Mouse (Mus musculus) neural tube, embryonic 12.5 days (tissue): ENCODE measurements around the gene Amdhd2. TPM values are rescaled to one million over a fixed set of nuclear protein-coding genes. Genes with fewer than 3 reads are reported as not detected.
"Not testable (repeated sequence)": the region's sequence is repeated elsewhere in the genome, so short reads cannot be mapped to it uniquely, and the experiment has no call there.

ENCODE experiments used
- ATAC-seq: fragments of 200-750 bp; cut with Nextera tagmentation; 2 replicates; pipeline ENCODE4 v1.8.0; 2017; ENCODE audit warnings: low read depth, mild to moderate bottlenecking, moderate TSS enrichment, moderate library complexity; ENCODE audit not compliant: low FRiP score
- H3K27ac ChIP-seq: fragments of 300-500 bp; sonication (generic); 2 replicates; pipeline ENCODE4 v1.5.1; 2016
- H3K27me3 ChIP-seq: fragments of 300-500 bp; sonication (generic); replicated peaks from 2 replicates; pipeline ENCODE4 v1.6.1; 2016; ENCODE audit warnings: mild to moderate bottlenecking
- H3K36me3 ChIP-seq: fragments of 300-500 bp; sonication (generic); 2 replicates; pipeline ENCODE4 v1.6.1; 2016; ENCODE audit warnings: mild to moderate bottlenecking
- H3K4me1 ChIP-seq: fragments of 300-500 bp; sonication (generic); 2 replicates; pipeline ENCODE4 v1.6.1; 2016
- H3K4me2 ChIP-seq: fragments of 300-500 bp; sonication (generic); replicated peaks from 2 replicates; pipeline ENCODE4 v1.6.1; 2016; ENCODE audit warnings: mild to moderate bottlenecking
- H3K4me3 ChIP-seq: fragments of 300-500 bp; sonication (generic); 2 replicates; pipeline ENCODE4 v1.5.1; 2016
- H3K9ac ChIP-seq: fragments of 300-500 bp; sonication (generic); 2 replicates; pipeline ENCODE4 v1.6.1; 2016; ENCODE audit warnings: mild to moderate bottlenecking
- H3K9me3 ChIP-seq: fragments of 300-500 bp; sonication (generic); 2 replicates; pipeline ENCODE4 v1.6.1; 2016; ENCODE audit warnings: mild to moderate bottlenecking
- WGBS: fragments of 180-500 bp; shearing (Covaris S2); methylation state at CpG from one replicate; pipeline ENCODE4 v1.1.7; 2016; 5-methylcytosine and 5-hydroxymethylcytosine counted together
- polyA plus RNA-seq: library from polyadenylated mRNA; unstranded; fragments of >200 nt; fragmentation: Nextera tagmentation; extraction: Ambion mirVana; gene quantifications from 2 replicates; pipeline ENCODE4 v1.2.1, GENCODE M21; 2016

Gene Amdhd2
- polyA plus RNA-seq, 1 experiment from 2014 or later, result 36.0 TPM

DNA sequence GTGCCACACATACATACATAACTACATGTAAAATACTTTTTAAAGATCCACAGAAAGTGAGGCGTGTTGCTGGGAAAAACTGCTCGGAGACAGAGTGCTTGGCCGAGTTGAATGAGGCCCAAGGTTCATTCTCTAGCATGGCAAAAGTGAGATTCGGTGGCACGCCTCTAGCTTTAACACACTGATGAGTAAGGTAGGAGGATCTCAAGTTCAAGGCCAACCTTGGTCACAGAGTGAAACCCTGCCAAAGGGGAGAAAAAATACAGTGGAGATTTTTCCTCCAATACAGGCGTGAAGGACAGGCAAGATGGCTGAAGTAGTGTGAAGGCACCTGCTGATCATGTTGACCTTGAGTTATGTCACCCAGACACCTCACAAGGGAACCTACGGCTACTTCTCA, 14.1 kb downstream of the Amdhd2 start:
- Histone ChIP-seq H3K9me3 (no peaks in the 10 kb centered on the region), H3K27ac (no peak overlapping the region), H3K36me3 (no peaks in the 10 kb centered on the region), H3K4me1 (peaks cover 8% of the 10 kb centered on the region; the same call in 1 of the 2 replicates), H3K27me3 (no peaks in the 10 kb centered on the region), H3K9ac (no peak overlapping the region), H3K4me3 (no peak overlapping the region), H3K4me2 (no peak overlapping the region)
- 92% methylated on average over 7 of the region's 7 CpGs for WGBS
- no peak for ATAC-seq

DNA sequence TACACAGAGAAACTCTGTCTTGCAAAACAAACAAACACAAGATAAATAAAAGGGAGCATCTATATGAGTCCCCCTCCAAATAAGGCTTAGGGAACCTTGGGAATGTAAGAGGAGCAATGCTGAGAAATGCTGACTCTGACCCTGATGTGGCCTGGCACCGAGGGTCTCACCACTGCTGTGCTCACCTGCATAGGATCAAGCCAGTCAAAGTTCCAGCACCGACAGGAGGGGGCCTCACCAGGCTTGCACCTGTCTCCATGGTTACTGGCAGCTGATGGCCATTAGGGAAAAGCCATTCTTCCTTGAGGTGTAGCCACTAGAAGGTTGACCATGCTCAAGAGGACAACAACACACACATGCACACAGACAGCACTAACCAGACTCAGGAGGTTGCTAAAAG, 20.7 kb downstream of the Amdhd2 start:
- ATAC-seq, result no peak
- H3K4me2 ChIP-seq, result no peak overlapping the region
- H3K36me3 ChIP-seq, result no peaks in the 10 kb centered on the region
- H3K4me3 ChIP-seq, result no peak overlapping the region
- no peak overlapping the region for H3K9ac ChIP-seq
- H3K4me1 ChIP-seq, result peaks cover 16% of the 10 kb centered on the region
- no peaks in the 10 kb centered on the region for H3K9me3 ChIP-seq
- no peaks in the 10 kb centered on the region for H3K27me3 ChIP-seq
- 47% methylated on average over 2 of the region's 2 CpGs for WGBS
- H3K27ac ChIP-seq, result no peak overlapping the region

DNA sequence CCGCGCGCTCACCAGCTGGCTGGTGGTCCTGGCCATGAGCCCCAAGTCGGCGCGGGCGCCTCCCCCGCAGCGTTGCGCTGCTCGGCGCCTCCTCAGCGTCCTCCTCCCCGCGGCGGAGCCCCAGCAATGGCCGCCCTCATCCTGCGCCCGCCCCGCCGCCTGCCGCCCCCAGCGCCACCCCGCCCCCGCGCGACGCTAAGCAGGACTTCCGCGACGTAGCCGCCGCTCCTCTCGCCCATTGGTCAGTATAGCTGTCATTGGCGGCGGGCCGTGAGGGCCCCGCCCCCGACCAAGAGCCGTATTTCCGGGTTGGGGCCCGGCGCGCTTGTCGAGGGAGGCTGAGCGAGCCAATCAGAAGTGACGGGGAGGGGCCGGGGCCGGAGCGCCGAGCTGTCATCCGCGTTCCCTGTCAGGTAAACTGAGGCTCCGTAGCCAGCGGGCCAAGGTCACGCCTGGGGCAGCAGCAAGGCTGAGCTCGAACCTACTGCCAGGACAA, 22.1 kb downstream of the Amdhd2 start:
- H3K9me3 ChIP-seq, result no peaks in the 10 kb centered on the region
- ATAC-seq, result peak; percentile 99
- H3K9ac ChIP-seq, result peak overlapping the region; percentile 89
- no peaks in the 10 kb centered on the region for H3K36me3 ChIP-seq
- no peaks in the 10 kb centered on the region for H3K27me3 ChIP-seq
- peak overlapping the region; percentile 95 for H3K4me2 ChIP-seq
- H3K4me3 ChIP-seq, result peak overlapping the region; percentile 93
- H3K4me1 ChIP-seq, result peaks cover 16% of the 10 kb centered on the region
- under 1% methylated on average over 56 of the region's 57 CpGs for WGBS
- 0 out of 2 replicates have a peak overlapping the region, but pooled peaks have one; percentile 39 for H3K27ac ChIP-seq

DNA sequence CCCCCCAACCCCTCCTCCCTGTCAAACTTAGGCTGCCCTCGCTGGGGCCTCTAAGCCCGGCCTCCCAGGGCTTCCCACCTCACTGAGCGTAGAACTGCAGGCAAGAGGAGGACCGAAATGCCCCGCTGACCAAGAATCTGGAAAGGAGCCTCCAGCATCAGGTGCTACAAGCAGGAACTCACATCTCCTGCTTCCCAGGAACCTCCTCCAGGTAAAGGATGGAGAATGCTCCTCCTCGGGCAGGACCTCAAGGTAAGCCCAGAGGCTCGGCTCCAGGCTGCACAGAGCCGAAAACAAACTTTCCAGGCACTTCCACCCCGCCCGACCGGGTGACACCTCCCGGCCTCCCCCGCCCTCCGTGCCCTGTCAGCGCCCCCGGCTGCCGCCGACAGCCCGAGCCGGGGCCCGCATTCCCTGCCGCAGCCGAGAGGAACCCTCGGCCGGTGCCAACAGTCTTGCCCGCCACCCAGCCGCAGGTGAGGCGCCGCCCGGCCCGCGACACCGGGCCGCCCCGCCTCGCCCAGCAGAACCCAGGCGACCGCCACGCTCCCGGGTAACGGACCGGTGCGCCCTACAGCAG, 22.6 kb downstream of the Amdhd2 start:
- no peaks in the 10 kb centered on the region for H3K36me3 ChIP-seq
- H3K4me1 ChIP-seq, result peaks cover 16% of the 10 kb centered on the region
- peak overlapping the region; percentile 89 for H3K9ac ChIP-seq
- H3K9me3 ChIP-seq, result no peaks in the 10 kb centered on the region
- H3K27ac ChIP-seq, result 0 out of 2 replicates have a peak overlapping the region, but pooled peaks have one; percentile 39
- peak; percentile 43 for ATAC-seq
- WGBS, result 1% methylated on average over 31 of the region's 43 CpGs
- peak overlapping the region; percentile 95 for H3K4me2 ChIP-seq
- peak overlapping the region; percentile 93 for H3K4me3 ChIP-seq
- no peaks in the 10 kb centered on the region for H3K27me3 ChIP-seq

DNA sequence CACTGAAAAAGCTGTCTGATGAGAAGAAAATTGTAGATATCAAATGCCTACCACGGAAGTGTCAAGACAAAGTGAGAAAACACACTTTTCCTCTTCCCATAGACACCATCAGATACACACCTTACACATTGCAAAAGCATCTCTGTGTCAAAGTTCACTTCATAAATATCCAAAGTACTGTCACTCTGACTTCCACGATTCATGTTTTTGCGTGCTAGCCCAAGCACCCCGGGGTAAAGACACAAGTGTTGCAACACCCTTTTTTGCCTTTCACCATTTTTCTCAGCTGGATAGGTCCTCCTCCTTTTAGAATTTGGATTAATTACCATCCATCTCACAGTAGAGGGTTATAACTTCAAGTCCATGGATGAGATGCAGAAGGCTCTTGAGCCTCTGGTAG, 23.6 kb downstream of the Amdhd2 start:
- Histone ChIP-seq H3K36me3 (no peaks in the 10 kb centered on the region), H3K27me3 (no peaks in the 10 kb centered on the region), H3K4me2 (peak overlapping the region; percentile 95), H3K9me3 (no peaks in the 10 kb centered on the region), H3K9ac (peak overlapping the region; percentile 89; the same call in 1 of the 2 replicates), H3K4me3 (peak overlapping the region; percentile 93; the same call in 1 of the 2 replicates), H3K27ac (no peak overlapping the region), H3K4me1 (peaks cover 16% of the 10 kb centered on the region)
- WGBS, result 93% methylated on average over 4 of the region's 4 CpGs
- no peak for ATAC-seq

DNA sequence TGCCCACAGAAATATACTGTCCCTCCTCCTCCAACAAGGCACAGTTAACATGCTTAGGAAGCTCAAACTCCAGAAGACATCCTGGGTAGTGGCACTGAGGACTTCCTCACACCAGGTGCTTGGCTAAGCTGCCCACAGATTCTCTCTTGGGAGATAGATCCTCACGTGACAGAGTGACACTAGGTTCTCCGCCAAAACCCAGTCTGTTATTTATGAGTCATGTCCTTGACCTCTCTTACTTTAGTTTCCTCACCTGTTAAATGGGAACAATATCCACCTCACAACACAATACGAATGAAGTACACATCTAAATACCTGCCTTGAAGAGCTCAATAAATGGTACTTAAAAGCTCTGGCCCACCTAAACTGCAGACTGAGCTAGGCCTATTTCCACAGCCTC, 24.3 kb downstream of the Amdhd2 start:
- Histone ChIP-seq H3K36me3 (no peaks in the 10 kb centered on the region), H3K9ac (no peak overlapping the region), H3K27me3 (no peaks in the 10 kb centered on the region), H3K4me1 (peaks cover 16% of the 10 kb centered on the region), H3K9me3 (no peaks in the 10 kb centered on the region), H3K27ac (no peak overlapping the region), H3K4me3 (no peak overlapping the region), H3K4me2 (no peak overlapping the region)
- 88% methylated on average over 3 of the region's 3 CpGs for WGBS
- ATAC-seq, result no peak

DNA sequence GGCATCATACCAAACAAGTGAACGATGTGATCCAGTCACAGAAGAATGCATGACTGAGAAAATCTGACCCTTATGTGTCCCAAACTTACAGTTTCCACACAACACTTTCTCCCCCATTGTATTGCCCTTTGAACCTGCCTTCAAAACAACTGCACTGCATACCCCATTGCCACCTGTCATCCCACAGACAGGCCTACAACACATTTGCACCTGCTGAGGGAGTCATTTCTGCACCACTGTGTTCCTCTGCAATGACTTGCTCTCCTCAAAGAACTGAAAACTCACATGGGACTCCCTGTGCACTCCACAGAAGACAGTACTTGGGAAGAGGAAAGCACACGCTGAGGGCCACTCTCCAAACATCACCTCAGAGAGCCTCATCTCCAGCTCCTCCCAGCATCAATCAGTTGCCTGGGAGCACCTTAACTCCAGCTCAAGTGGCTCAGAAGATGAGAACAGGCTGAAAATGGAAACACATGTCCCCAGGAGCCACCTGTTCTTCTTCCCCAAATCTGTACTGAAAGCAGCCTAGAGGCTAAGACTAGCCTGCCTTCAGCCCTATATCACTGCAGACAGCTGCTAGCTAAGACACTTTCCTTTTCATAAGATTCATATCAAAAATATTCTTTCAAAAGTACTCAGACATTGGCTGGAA, 26.2 kb downstream of the Amdhd2 start:
- H3K4me3 ChIP-seq, result no peak overlapping the region
- no peaks in the 10 kb centered on the region for H3K36me3 ChIP-seq
- no peak overlapping the region for H3K27ac ChIP-seq
- H3K4me1 ChIP-seq, result peaks cover 15% of the 10 kb centered on the region
- no peaks in the 10 kb centered on the region for H3K27me3 ChIP-seq
- H3K9ac ChIP-seq, result no peak overlapping the region
- no peak for ATAC-seq
- H3K4me2 ChIP-seq, result no peak overlapping the region
- WGBS, result 92% methylated on average over 2 of the region's 2 CpGs
- no peaks in the 10 kb centered on the region for H3K9me3 ChIP-seq

- Histone ChIP-seq H3K9ac (no peak overlapping the region), H3K9me3 (no peaks in the 10 kb centered on the region), H3K4me3 (no peak overlapping the region), H3K36me3 (no peaks in the 10 kb centered on the region), H3K27me3 (no peaks in the 10 kb centered on the region), H3K27ac (no peak overlapping the region), H3K4me1 (no peaks in the 10 kb centered on the region), H3K4me2 (no peak overlapping the region)
- ATAC-seq, result no peak
Observed at GRCm38 (mm10) chr17:24134062-24134461, 29.5 kb downstream of the Amdhd2 start.

DNA sequence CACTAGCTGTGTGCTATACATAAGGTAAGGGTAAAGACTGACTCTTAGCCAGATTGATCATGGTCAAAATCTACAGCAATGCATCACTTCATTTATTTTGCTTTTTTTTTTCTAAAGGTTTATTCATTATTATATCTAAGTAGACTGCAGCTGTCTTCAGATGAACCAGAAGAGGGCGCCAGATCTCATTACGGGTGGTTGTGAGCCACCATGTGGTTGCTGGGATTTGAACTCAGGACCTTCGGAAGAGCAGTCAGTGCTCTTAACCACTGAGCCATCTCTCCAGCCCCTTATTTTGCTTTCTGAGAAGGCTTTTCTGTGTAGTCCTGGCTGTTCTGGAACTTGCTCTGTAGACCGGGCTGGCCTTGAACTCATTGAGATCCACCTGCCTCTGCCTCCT, 30.6 kb downstream of the Amdhd2 start:
- not testable (repeated sequence) for H3K4me2 ChIP-seq, H3K4me3 ChIP-seq, H3K9me3 ChIP-seq, H3K27me3 ChIP-seq, ATAC-seq, H3K27ac ChIP-seq, H3K9ac ChIP-seq, H3K4me1 ChIP-seq, H3K36me3 ChIP-seq
- 93% methylated on average over 4 of the region's 4 CpGs for WGBS

DNA sequence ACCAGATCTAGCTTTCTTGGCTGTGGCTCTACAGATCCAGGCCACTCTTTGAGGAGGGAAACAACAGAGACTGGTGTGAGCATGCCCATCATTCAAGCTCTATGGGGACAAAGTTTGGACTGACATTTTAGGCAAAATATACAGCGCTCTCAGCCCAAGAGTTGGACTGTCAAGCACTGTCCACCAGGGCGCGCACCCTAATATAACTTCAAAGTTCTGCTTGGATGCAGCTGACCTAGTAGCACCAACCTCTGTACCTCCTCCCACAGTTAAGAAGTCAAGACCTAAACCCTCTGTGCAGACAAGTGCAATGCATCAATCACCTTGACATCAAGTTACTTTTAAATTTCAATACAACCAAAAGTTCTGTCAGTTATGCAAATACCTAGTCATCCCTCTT, 32.0 kb downstream of the Amdhd2 start:
- Histone ChIP-seq H3K27me3 (no peaks in the 10 kb centered on the region), H3K4me3 (no peak overlapping the region), H3K36me3 (no peaks in the 10 kb centered on the region), H3K4me1 (no peaks in the 10 kb centered on the region), H3K27ac (no peak overlapping the region), H3K9ac (no peak overlapping the region), H3K4me2 (no peak overlapping the region), H3K9me3 (no peaks in the 10 kb centered on the region)
- ATAC-seq, result no peak
- 93% methylated on average over 3 of the region's 3 CpGs for WGBS

GRCm38 (mm10) chr17:24129246-24129645, 34.3 kb downstream of the Amdhd2 start:
- not testable (repeated sequence) for ATAC-seq, H3K36me3 ChIP-seq, H3K9me3 ChIP-seq, H3K9ac ChIP-seq, H3K27me3 ChIP-seq, H3K4me3 ChIP-seq, H3K4me2 ChIP-seq, H3K27ac ChIP-seq, H3K4me1 ChIP-seq
- WGBS, result 91% methylated on average over 4 of the region's 4 CpGs

DNA sequence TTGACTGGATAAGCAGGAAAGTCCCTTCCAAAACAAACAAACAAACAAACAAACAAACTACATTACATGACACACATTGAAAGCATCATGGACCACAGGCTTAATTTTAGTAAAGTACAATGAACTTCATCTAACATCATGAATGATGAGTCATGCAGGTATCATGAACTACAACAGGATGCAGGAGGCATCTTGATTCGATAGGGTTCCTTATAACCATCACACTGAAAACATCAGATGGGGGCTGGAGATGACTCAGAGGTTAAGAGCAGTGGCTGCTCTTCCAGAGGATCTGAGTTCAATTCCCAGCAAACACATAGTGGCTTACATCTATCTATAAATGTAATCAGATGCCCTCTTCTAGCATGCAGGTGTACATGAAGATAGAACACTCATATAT, 36.0 kb downstream of the Amdhd2 start:
- 92% methylated on average over 1 of the region's 1 CpGs for WGBS

DNA sequence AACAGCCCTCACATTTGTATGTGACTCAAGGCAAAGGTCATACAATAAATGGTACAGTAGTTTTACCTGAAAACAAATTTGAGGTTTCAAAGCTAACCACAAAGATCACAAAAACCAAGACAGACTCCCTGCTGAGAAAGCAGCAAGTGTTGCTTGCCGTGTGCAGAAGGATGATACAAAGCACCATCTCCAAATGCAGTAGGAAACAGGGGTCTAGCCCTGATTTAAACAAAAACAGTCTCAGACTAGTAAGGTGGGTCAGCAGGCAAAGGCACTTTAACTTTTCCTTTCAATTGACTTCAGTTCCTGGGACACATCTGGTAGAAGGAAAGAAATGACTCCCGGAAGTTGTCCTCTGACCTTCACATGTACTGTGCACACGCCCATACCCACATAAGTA, 36.8 kb downstream of the Amdhd2 start:
- no peak for ATAC-seq
- H3K4me2 ChIP-seq, result no peak overlapping the region
- no peaks in the 10 kb centered on the region for H3K4me1 ChIP-seq
- 87% methylated on average over 3 of the region's 3 CpGs for WGBS
- no peaks in the 10 kb centered on the region for H3K36me3 ChIP-seq
- no peak overlapping the region for H3K9ac ChIP-seq
- no peak overlapping the region for H3K27ac ChIP-seq
- H3K4me3 ChIP-seq, result no peak overlapping the region
- no peaks in the 10 kb centered on the region for H3K27me3 ChIP-seq
- no peaks in the 10 kb centered on the region for H3K9me3 ChIP-seq

More for the DNA sequence above, 36.0 kb downstream of the Amdhd2 start:
- Histone ChIP-seq H3K9ac (no peak overlapping the region), H3K27ac (no peak overlapping the region), H3K4me3 (no peak overlapping the region), H3K4me1 (no peaks in the 10 kb centered on the region), H3K36me3 (no peaks in the 10 kb centered on the region), H3K9me3 (no peaks in the 10 kb centered on the region), H3K4me2 (no peak overlapping the region), H3K27me3 (no peaks in the 10 kb centered on the region)
- no peak for ATAC-seq
